Mouse (Mus musculus) myocyte (in vitro differentiated cells): ENCODE results near the gene Olfr430.

Source experiments
- CEBPB ChIP-seq: IDR thresholded peaks from 2 replicates; pipeline ENCODE4 v1.6.1; 2011; ENCODE audit warnings: mild to moderate bottlenecking, moderate library complexity; ENCODE audit not compliant: poor library complexity, insufficient read depth, severe bottlenecking
- E2F4 ChIP-seq: IDR thresholded peaks from one replicate; pipeline ENCODE4 v1.6.1; 2011; ENCODE audit warnings: mild to moderate bottlenecking, control low read depth, moderate library complexity; ENCODE audit not compliant: insufficient read depth
- MAX ChIP-seq: IDR thresholded peaks from one replicate; pipeline ENCODE4 v1.6.1; 2011; ENCODE audit warnings: low read depth, mild to moderate bottlenecking, control low read depth
- MYOD1 ChIP-seq, 3 experiments: IDR thresholded peaks; one replicate each; pipeline ENCODE4 v1.6.1; 2011; ENCODE audit warnings: control low read depth in 2 of 3, low read depth in 2 of 3, mild to moderate bottlenecking in 2 of 3, moderate library complexity in 1 of 3; ENCODE audit not compliant: insufficient read length in 2 of 3, control insufficient read depth in 1 of 3
- MYOG ChIP-seq, 3 experiments: IDR thresholded peaks; one replicate each; pipeline ENCODE4 v1.6.1; 2011; ENCODE audit warnings: control low read depth in 2 of 3, low read depth in 2 of 3, mild to moderate bottlenecking in 2 of 3; ENCODE audit not compliant: insufficient read length in 2 of 3, control insufficient read depth in 1 of 3, insufficient read depth in 1 of 3
- POLR2A ChIP-seq: IDR thresholded peaks from one replicate; pipeline ENCODE4 v1.6.1; 2011; ENCODE audit warnings: low read depth, mild to moderate bottlenecking, control low read depth, moderate library complexity; ENCODE audit not compliant: insufficient read length
- POLR2AphosphoS2 ChIP-seq: IDR thresholded peaks from one replicate; pipeline ENCODE4 v1.6.1; 2011; ENCODE audit warnings: low read depth, control low read depth; ENCODE audit not compliant: insufficient read length
- REST ChIP-seq: IDR thresholded peaks from one replicate; pipeline ENCODE4 v1.6.1; 2011; ENCODE audit warnings: mild to moderate bottlenecking, control low read depth, moderate library complexity; ENCODE audit not compliant: insufficient read depth, insufficient read length
- SRF ChIP-seq: IDR thresholded peaks from one replicate; pipeline ENCODE4 v1.6.1; 2011; ENCODE audit warnings: low read depth; ENCODE audit not compliant: control insufficient read depth, insufficient read length
- TCF12 ChIP-seq: IDR thresholded peaks from one replicate; pipeline ENCODE4 v1.6.1; 2011; ENCODE audit warnings: mild to moderate bottlenecking, control low read depth; ENCODE audit not compliant: poor library complexity, insufficient read depth, severe bottlenecking
- TCF3 ChIP-seq: IDR thresholded peaks from one replicate; pipeline ENCODE4 v1.6.1; 2011; ENCODE audit warnings: low read depth, control low read depth; ENCODE audit not compliant: insufficient read length
- USF1 ChIP-seq: IDR thresholded peaks from one replicate; pipeline ENCODE4 v1.6.1; 2011; ENCODE audit warnings: low read depth, mild to moderate bottlenecking, control low read depth, moderate library complexity

GRCm38 (mm10) chr1:174052981-174053380, 13.4 kb upstream of the Olfr430 start:
- TF ChIP-seq TCF12 (no peak), E2F4 (no peak), MYOD1 (IDR thresholded peaks at IDR 0.05; ENCODE audit: control insufficient read depth in 1 of 3, insufficient read length in 2 of 3, low read depth in 2 of 3) (no peak), USF1 (no peak), POLR2A (no peak), CEBPB (no peak), POLR2AphosphoS2 (no peak), REST (no peak), MAX (no peak), TCF3 (no peak), MYOG (IDR thresholded peaks at IDR 0.05; ENCODE audit: control insufficient read depth in 1 of 3, insufficient read depth in 1 of 3, insufficient read length in 2 of 3, low read depth in 2 of 3) (no peak), SRF (no peak)
